Mouse (Mus musculus) embryonic stem cell, embryonic (primary cell): ENCODE data around the gene E130208F15Rik.

ENCODE experiments used
- CTCF ChIA-PET, 4 experiments: fragments of 300-600 bp in 2 of 4; fragments of 350-600 bp in 2 of 4; sonication (Branson Sonifier 250); formaldehyde crosslinking; loops; one replicate each; lab custom pipeline; 2022; ENCODE audit warnings: inconsistent platforms in 2 of 4; lab: Charles Lee
- POLR2A ChIA-PET, 4 experiments: fragments of 300-600 bp in 2 of 4; fragments of 350-600 bp in 2 of 4; sonication (Branson Sonifier 250); formaldehyde crosslinking; loops; one replicate each; lab custom pipeline; 2022; ENCODE audit warnings: antibody characterized with exemption in 4 of 4, inconsistent platforms in 1 of 4; lab: Charles Lee

E130208F15Rik gene

GRCm38 (mm10) chr7:30318142-30318541 is 3.4 kb upstream of the E130208F15Rik start:
- ChIA-PET CTCF (interaction anchor here in 1 of 4 experiments (1.0 kb wide), 1 partner anchor 10 kb away, joined by 3 read pairs; no protein-coding TSS in a partner anchor), POLR2A (interaction anchor here in 1 of 4 experiments (1.2 kb wide), 1 partner anchor 38 kb away, joined by 3 read pairs; the partner anchor contains the start of gene Wdr62)

GRCm38 (mm10) chr7:30320946-30321345 is 594 bp upstream of the E130208F15Rik start:
- CTCF ChIA-PET: interaction anchor here (0.7 to 2.9 kb wide), 7 partner anchors 11 to 461 kb away, joined by 3 to 24 read pairs (median 5); partner anchors contain the start of gene Zfp420 (in 1 of the 4)
- POLR2A ChIA-PET: interaction anchor here (0.6 to 5.1 kb wide), 30 partner anchors 7 to 412 kb away, joined by 3 to 37 read pairs (median 5); partner anchors contain the start of genes Alkbh6 (in 2 of the 4), Thap8 (in 2 of the 4), Wdr62 (in 2 of the 4) and Kirrel2 (in 1 of the 4)

GRCm38 (mm10) chr7:30322285-30322667 is 736 bp downstream of the E130208F15Rik start:
- POLR2A ChIA-PET: interaction anchor here in 3 of 4 experiments (0.6 to 5.1 kb wide), 44 partner anchors 9 to 395 kb away, joined by 3 to 37 read pairs (median 5); partner anchors contain the start of genes Wdr62 (in 3 of the 3), Alkbh6 (in 2 of the 3), Kmt2b (in 2 of the 3) and Thap8 (in 2 of the 3)
- CTCF ChIA-PET: interaction anchor here (0.6 to 3.6 kb wide), 21 partner anchors 8 to 731 kb away, joined by 3 to 24 read pairs (median 4); partner anchors contain the start of gene Alkbh6 (in 1 of the 4)

- ChIA-PET CTCF (interaction anchor here (0.6 to 3.6 kb wide), 19 partner anchors 9 to 291 kb away, joined by 3 to 24 read pairs (median 4); partner anchors contain the start of gene Alkbh6 (in 1 of the 4)), POLR2A (interaction anchor here in 3 of 4 experiments (0.6 to 5.1 kb wide), 39 partner anchors 9 to 395 kb away, joined by 3 to 37 read pairs (median 5); partner anchors contain the start of genes Wdr62 (in 3 of the 3), Alkbh6 (in 2 of the 3), Kmt2b (in 2 of the 3) and Thap8 (in 2 of the 3))
These were observed 1.3 kb downstream of the E130208F15Rik start for GRCm38 (mm10) chr7:30322865-30323264.

GRCm38 (mm10) chr7:30323795-30324194 is 2.3 kb downstream of the E130208F15Rik start, which contains the start of gene Sdhaf1:
Sdhaf1 (minus strand) TSS chr7:30323895.
- ChIA-PET CTCF (interaction anchor here (0.6 to 3.6 kb wide), 8 partner anchors 8 to 345 kb away, joined by 3 to 24 read pairs (median 4); no protein-coding TSS in a partner anchor), POLR2A (interaction anchor here in 2 of 4 experiments (0.6 to 5.1 kb wide), 9 partner anchors 8 to 113 kb away, joined by 3 to 37 read pairs (median 5); partner anchors contain the start of genes Thap8 (in 2 of the 2), Wdr62 (in 2 of the 2) and Alkbh6 (in 1 of the 2))

- ChIA-PET POLR2A (interaction anchor here in 2 of 4 experiments (0.6 to 5.1 kb wide), 7 partner anchors 12 to 112 kb away, joined by 3 to 37 read pairs (median 5); partner anchors contain the start of genes Thap8 (in 2 of the 2), Wdr62 (in 2 of the 2) and Alkbh6 (in 1 of the 2)), CTCF (interaction anchor here (0.6 to 3.6 kb wide), 11 partner anchors 8 to 1156 kb away, joined by 3 to 17 read pairs (median 4); partner anchors contain the start of gene Syne4 (in 1 of the 4))
These were observed 2.9 kb downstream of the E130208F15Rik start for GRCm38 (mm10) chr7:30324300-30324944.

GRCm38 (mm10) chr7:30325364-30325763 is 3.8 kb downstream of the E130208F15Rik start:
- ChIA-PET POLR2A (interaction anchor here in 2 of 4 experiments (1.0 to 5.0 kb wide), 2 partner anchors 11 to 44 kb away, joined by 3 to 36 read pairs; partner anchors contain the start of genes Thap8 (in 1 of the 2) and Wdr62 (in 1 of the 2)), CTCF (interaction anchor here (0.6 to 1.5 kb wide), 8 partner anchors 7 to 1157 kb away, joined by 3 to 7 read pairs (median 3); partner anchors contain the start of gene Syne4 (in 1 of the 4))

- ChIA-PET CTCF (interaction anchor here in 1 of 4 experiments (1.1 kb wide), 1 partner anchor 27 kb away, joined by 3 read pairs; no protein-coding TSS in a partner anchor), POLR2A (no interaction called here)
These were observed 4.9 kb downstream of the E130208F15Rik start for GRCm38 (mm10) chr7:30326427-30326826.

GRCm38 (mm10) chr7:30327140-30327539 is 5.6 kb downstream of the E130208F15Rik start:
- ChIA-PET POLR2A (no interaction called here), CTCF (interaction anchor here in 2 of 4 experiments (0.8 to 1.4 kb wide), 4 partner anchors 9 to 26 kb away, joined by 3 to 4 read pairs (median 3); no protein-coding TSS in a partner anchor)

- CTCF ChIA-PET: interaction anchor here (0.6 to 1.4 kb wide), 7 partner anchors 8 to 285 kb away, joined by 3 to 4 read pairs (median 3); partner anchors contain the start of gene Zfp146 (in 1 of the 4)
- POLR2A ChIA-PET: interaction anchor here in 1 of 4 experiments (0.6 to 1.2 kb wide), 2 partner anchors 16 to 162 kb away, joined by 3 read pairs; no protein-coding TSS in a partner anchor
These were observed 6.8 kb downstream of the E130208F15Rik start for GRCm38 (mm10) chr7:30328379-30328778.

- POLR2A ChIA-PET: interaction anchor here (0.6 to 3.0 kb wide), 20 partner anchors 9 to 277 kb away, joined by 3 to 19 read pairs (median 4); partner anchors contain the start of genes E130208F15Rik (in 4 of the 4), Sdhaf1 (in 2 of the 4), Thap8 (in 2 of the 4) and Wdr62 (in 2 of the 4)
- CTCF ChIA-PET: interaction anchor here (0.5 to 4.5 kb wide), 76 partner anchors 9 to 1087 kb away, joined by 3 to 46 read pairs (median 4); partner anchors contain the start of genes E130208F15Rik (in 2 of the 4), Kirrel2 (in 2 of the 4), Nphs1 (in 2 of the 4) and Sdhaf1 (in 2 of the 4)
These were observed 10.3 kb downstream of the E130208F15Rik start for GRCm38 (mm10) chr7:30331887-30332286.

GRCm38 (mm10) chr7:30332622-30333259 is 11.2 kb downstream of the E130208F15Rik start:
- CTCF ChIA-PET: interaction anchor here (0.6 to 4.5 kb wide), 75 partner anchors 8 to 1769 kb away, joined by 3 to 46 read pairs (median 5); partner anchors contain the start of genes E130208F15Rik (in 2 of the 4), Kirrel2 (in 2 of the 4), Nphs1 (in 2 of the 4) and Sdhaf1 (in 2 of the 4)
- POLR2A ChIA-PET: interaction anchor here (0.7 to 3.0 kb wide), 20 partner anchors 9 to 276 kb away, joined by 3 to 19 read pairs (median 5); partner anchors contain the start of genes E130208F15Rik (in 4 of the 4), Sdhaf1 (in 2 of the 4), Thap8 (in 2 of the 4) and Wdr62 (in 2 of the 4)

- ChIA-PET POLR2A (interaction anchor here in 3 of 4 experiments (0.6 to 3.0 kb wide), 6 partner anchors 12 to 638 kb away, joined by 3 to 16 read pairs (median 4); partner anchors contain the start of genes E130208F15Rik (in 1 of the 3), Thap8 (in 1 of the 3) and Wdr62 (in 1 of the 3)), CTCF (interaction anchor here (0.6 to 4.5 kb wide), 17 partner anchors 9 to 732 kb away, joined by 3 to 46 read pairs (median 4); partner anchors contain the start of gene Arhgap33 (in 1 of the 4))
These were observed 11.9 kb downstream of the E130208F15Rik start for GRCm38 (mm10) chr7:30333436-30333835.

GRCm38 (mm10) chr7:30334563-30334962 is 13.0 kb downstream of the E130208F15Rik start:
- ChIA-PET CTCF (interaction anchor here in 2 of 4 experiments (0.8 to 4.5 kb wide), 7 partner anchors 12 to 300 kb away, joined by 3 to 46 read pairs (median 3); no protein-coding TSS in a partner anchor), POLR2A (interaction anchor here in 2 of 4 experiments (1.0 to 1.9 kb wide), 4 partner anchors 12 to 89 kb away, joined by 3 to 10 read pairs (median 5); partner anchors contain the start of genes E130208F15Rik (in 1 of the 2) and Lrfn3 (in 1 of the 2))

GRCm38 (mm10) chr7:30335688-30336087 is 14.1 kb downstream of the E130208F15Rik start:
- POLR2A ChIA-PET: interaction anchor here in 3 of 4 experiments (0.6 to 2.2 kb wide), 21 partner anchors 11 to 204 kb away, joined by 3 to 12 read pairs (median 3); partner anchors contain the start of genes E130208F15Rik (in 2 of the 3), Lrfn3 (in 1 of the 3), Prodh2 (in 1 of the 3) and Syne4 (in 1 of the 3)
- CTCF ChIA-PET: interaction anchor here (0.5 to 3.4 kb wide), 82 partner anchors 8 to 762 kb away, joined by 3 to 39 read pairs (median 4); partner anchors contain the start of genes Aplp1 (in 2 of the 4), E130208F15Rik (in 2 of the 4), Gm49396 (in 2 of the 4) and Sdhaf1 (in 2 of the 4)
